Mouse (Mus musculus): ENCODE measurements around the gene Itga7. TPM values are rescaled to one million over a fixed set of nuclear protein-coding genes. Genes with fewer than 3 reads are reported as not detected.

The Itga7 gene
- polyA plus RNA-seq, 1 experiment = 14.6 TPM

DNA sequence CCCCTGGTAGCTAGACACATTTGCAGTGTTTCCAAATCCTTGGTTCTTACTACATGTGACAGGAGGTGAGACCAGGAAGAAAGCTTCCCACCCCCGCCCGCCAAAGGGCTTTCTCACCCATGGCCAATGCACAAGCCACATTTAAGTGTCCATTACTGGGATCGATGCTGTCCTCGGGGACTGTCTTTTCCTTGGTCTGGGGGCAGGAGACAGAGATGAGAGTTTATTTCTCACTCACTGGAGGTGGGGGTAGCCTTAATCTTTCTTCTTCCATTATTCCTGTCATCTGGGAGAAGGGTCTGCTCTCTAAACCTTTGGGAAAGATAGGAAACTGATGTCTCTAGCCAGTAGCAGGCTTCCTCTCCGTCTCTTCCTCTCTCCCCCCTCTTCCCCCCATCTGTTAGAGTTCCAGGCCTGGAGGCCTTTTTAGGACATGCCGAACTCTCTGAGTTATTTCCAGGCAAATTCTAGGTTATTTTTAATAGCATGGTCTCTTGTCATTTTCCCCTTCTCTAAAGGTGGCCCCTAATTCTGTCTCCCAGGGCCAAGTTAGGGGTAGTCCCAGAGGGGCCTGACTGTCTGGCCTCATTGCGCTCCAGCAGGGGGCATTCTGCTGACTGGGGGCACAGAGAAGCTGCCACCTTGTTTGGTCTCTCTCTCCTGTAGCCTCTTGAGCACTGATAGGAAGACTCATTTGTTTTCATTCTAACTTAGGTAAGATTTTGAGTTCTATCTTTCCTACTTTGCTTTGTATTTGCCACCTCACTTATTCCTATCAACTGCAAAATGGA, 1.6 kb downstream of the Itga7 start:
- no peak for TF ChIP-seq POLR2A (IDR thresholded peaks at IDR 0.05; ENCODE audit: low read depth, low read length)
- no peak for TF ChIP-seq CTCF (conservative IDR thresholded peaks at IDR 0.05; ENCODE audit: insufficient read depth, insufficient read length, low read depth, low read length)
- Histone ChIP-seq H3K4me1 (ENCODE audit: control insufficient read depth, insufficient read depth, low read length) (peaks cover 14% of the 10 kb centered on the region), H3K27me3 (replicated peaks; ENCODE audit: control insufficient read depth, insufficient read depth, low read length) (no peaks in the 10 kb centered on the region), H3K36me3 (ENCODE audit: control insufficient read depth, insufficient read depth, low read length) (no peaks in the 10 kb centered on the region), H3K4me3 (ENCODE audit: insufficient read depth, low read depth, low read length) (no peak overlapping the region), H3K27ac (ENCODE audit: insufficient read depth, low read depth, low read length) (no peak overlapping the region)
- 72% methylated on average over 7 of the region's 7 CpGs for WGBS
- DNase-seq = no peak

DNA sequence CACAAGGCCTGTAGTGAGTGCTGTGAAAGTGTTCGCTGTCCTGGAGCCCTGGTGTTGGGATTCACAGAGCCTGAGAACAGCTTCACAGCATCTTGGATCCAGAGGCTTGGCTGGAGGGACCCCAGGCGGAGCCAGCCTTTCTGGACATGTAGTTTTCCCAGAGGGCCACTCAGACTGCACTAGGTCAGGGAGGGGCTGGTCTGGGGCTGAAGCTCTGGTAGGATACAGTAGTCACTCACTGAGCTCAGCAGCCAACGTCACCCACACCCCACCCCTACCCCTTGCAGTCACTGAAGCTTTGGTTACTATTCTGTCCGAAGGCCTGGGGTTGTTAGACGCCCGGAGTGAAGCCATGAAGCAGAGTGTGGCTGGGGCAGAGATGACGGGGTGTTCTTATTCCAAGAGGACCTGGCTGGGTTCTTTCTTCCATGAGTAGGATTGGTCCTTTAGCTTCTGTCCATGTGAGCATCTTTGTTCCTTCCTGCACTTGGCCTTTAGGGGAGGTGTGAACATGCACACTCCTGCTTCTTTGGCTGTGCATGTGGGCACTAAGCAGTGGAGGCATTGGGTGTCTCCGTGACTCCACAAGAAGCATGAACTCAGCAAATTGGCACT, 2.3 kb downstream of the Itga7 start:
- Histone ChIP-seq H3K27me3 (replicated peaks; ENCODE audit: control insufficient read depth, insufficient read depth, low read length) (no peaks in the 10 kb centered on the region), H3K27ac (ENCODE audit: insufficient read depth, low read depth, low read length) (no peak overlapping the region), H3K36me3 (ENCODE audit: control insufficient read depth, insufficient read depth, low read length) (no peaks in the 10 kb centered on the region), H3K4me3 (ENCODE audit: insufficient read depth, low read depth, low read length) (no peak overlapping the region), H3K4me1 (ENCODE audit: control insufficient read depth, insufficient read depth, low read length) (peaks cover 14% of the 10 kb centered on the region)
- no peak for TF ChIP-seq CTCF (conservative IDR thresholded peaks at IDR 0.05; ENCODE audit: insufficient read depth, insufficient read length, low read depth, low read length)
- no peak for TF ChIP-seq POLR2A (IDR thresholded peaks at IDR 0.05; ENCODE audit: low read depth, low read length)
- DNase-seq = no peak
- WGBS = 82% methylated on average over 8 of the region's 8 CpGs

DNA sequence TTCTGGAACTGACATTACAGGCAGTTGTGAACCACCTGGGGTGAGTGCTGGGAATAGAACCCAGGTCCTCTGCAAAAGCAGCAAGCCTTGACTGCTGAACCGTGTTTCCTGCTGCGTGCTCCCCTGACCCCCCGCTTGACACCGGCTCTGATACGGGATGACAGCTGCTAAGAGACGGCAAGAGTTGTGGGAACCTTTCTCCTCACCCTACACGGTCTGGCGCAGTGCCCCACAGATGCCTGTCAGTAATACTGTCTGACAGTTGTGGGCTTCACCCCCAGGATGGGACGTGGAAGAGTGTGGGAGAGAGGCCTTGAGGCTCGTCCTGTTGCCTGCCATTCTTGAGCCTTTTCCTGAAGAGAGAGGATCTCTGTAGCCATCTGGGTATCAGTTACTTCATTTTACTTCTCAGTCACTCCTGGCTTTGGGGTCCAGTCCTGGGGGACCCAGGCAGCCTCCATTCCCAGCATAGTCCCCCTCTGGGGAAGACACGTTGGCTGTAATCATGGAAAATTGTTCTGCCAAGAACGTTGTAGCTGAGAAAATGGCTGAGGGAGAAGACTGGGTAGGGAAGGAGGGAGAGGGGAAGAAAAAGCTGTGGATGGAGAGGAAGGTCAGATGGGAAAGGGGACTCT, 4.3 kb downstream of the Itga7 start:
- H3K36me3 ChIP-seq (ENCODE audit: control insufficient read depth, insufficient read depth, low read length) = no peaks in the 10 kb centered on the region
- no peaks in the 10 kb centered on the region for H3K27me3 ChIP-seq (replicated peaks; ENCODE audit: control insufficient read depth, insufficient read depth, low read length)
- no peak overlapping the region for H3K4me3 ChIP-seq (ENCODE audit: insufficient read depth, low read depth, low read length)
- 70% methylated on average over 12 of the region's 12 CpGs for WGBS
- H3K27ac ChIP-seq (ENCODE audit: insufficient read depth, low read depth, low read length) = no peak overlapping the region
- TF ChIP-seq POLR2A (IDR thresholded peaks at IDR 0.05; ENCODE audit: low read depth, low read length) (no peak), CTCF (conservative IDR thresholded peaks at IDR 0.05; ENCODE audit: insufficient read depth, insufficient read length, low read depth, low read length) (no peak)
- peaks cover 14% of the 10 kb centered on the region for H3K4me1 ChIP-seq (ENCODE audit: control insufficient read depth, insufficient read depth, low read length)
- no peak for DNase-seq

DNA sequence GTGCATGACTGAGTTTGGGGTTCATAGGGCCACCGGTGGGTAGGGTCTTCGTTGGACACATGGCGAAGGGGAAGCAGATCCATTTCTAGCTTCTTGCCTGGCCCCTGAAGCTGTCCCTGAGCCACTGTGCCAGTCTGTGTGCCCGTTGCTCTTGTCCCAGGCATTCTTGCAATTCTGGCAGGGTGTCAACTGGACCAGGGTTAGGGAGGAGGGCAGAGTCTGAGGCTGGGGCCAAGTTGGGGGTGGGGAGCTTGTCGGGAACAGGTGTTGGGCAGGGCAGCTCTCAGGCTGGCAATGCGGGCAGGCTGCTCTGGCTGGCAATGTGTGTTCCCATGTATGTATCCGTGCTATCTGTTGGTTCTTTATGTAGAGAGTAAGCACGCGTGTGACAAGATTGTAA, 4.8 kb downstream of the Itga7 start:
- Histone ChIP-seq H3K27me3 (replicated peaks; ENCODE audit: control insufficient read depth, insufficient read depth, low read length) (no peaks in the 10 kb centered on the region), H3K4me3 (ENCODE audit: insufficient read depth, low read depth, low read length) (no peak overlapping the region), H3K27ac (ENCODE audit: insufficient read depth, low read depth, low read length) (no peak overlapping the region), H3K4me1 (ENCODE audit: control insufficient read depth, insufficient read depth, low read length) (peaks cover 14% of the 10 kb centered on the region), H3K36me3 (ENCODE audit: control insufficient read depth, insufficient read depth, low read length) (no peaks in the 10 kb centered on the region)
- 47% methylated on average over 9 of the region's 9 CpGs for WGBS
- DNase-seq = peak; percentile 96
- TF ChIP-seq CTCF (conservative IDR thresholded peaks at IDR 0.05; ENCODE audit: insufficient read depth, insufficient read length, low read depth, low read length) = no peak
- no peak for TF ChIP-seq POLR2A (IDR thresholded peaks at IDR 0.05; ENCODE audit: low read depth, low read length)

DNA sequence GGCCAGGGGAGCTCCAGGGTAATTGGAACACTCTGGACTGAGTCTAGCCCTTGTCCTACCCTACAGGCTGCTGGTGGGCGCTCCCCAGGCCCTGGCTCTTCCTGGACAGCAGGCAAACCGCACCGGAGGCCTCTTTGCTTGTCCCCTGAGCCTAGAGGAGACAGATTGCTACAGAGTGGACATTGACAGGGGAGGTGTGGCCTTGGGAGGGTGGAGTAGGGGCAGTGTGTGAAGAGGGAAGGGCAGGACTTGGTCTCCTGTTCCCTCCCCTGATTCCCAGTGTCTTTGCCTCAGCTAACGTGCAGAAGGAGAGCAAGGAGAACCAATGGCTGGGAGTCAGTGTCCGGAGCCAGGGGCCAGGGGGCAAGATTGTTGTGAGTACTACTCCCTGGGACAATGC, 5.4 kb downstream of the Itga7 start:
- H3K4me1 ChIP-seq (ENCODE audit: control insufficient read depth, insufficient read depth, low read length) = peaks cover 14% of the 10 kb centered on the region
- no peaks in the 10 kb centered on the region for H3K36me3 ChIP-seq (ENCODE audit: control insufficient read depth, insufficient read depth, low read length)
- H3K27me3 ChIP-seq (replicated peaks; ENCODE audit: control insufficient read depth, insufficient read depth, low read length) = no peaks in the 10 kb centered on the region
- peak; percentile 76 for DNase-seq
- H3K4me3 ChIP-seq (ENCODE audit: insufficient read depth, low read depth, low read length) = no peak overlapping the region
- TF ChIP-seq CTCF (conservative IDR thresholded peaks at IDR 0.05; ENCODE audit: insufficient read depth, insufficient read length, low read depth, low read length) (no peak), POLR2A (IDR thresholded peaks at IDR 0.05; ENCODE audit: low read depth, low read length) (no peak)
- WGBS = 38% methylated on average over 5 of the region's 5 CpGs
- H3K27ac ChIP-seq (ENCODE audit: insufficient read depth, low read depth, low read length) = peak overlapping the region; percentile 26; the same call in 1 of the 2 replicates

DNA sequence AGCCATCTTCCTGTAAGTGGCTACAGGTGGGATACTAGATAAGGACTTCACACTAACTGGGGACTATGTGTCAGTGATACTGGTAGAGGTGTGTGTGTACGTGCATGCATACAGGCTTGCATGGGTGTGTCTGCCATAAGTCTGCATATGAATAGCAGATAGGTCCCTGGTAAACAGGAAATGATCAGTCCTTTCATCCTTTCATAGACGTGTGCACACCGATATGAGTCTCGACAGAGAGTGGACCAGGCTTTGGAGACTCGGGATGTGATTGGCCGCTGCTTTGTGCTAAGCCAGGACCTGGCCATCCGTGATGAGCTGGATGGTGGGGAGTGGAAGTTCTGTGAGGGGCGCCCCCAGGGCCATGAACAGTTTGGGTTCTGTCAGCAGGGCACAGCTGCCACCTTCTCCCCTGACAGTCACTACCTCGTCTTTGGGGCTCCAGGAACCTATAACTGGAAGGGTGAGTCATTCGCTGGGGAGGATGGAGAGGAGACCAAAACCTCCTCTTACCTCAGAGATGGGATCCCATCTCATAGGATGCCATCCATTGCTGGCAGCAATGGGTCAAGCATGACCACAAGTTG, 7.0 kb downstream of the Itga7 start:
- Histone ChIP-seq H3K27ac (ENCODE audit: insufficient read depth, low read depth, low read length) (no peak overlapping the region), H3K4me3 (ENCODE audit: insufficient read depth, low read depth, low read length) (no peak overlapping the region), H3K4me1 (ENCODE audit: control insufficient read depth, insufficient read depth, low read length) (peaks cover 9% of the 10 kb centered on the region; the same call in 1 of the 2 replicates), H3K27me3 (replicated peaks; ENCODE audit: control insufficient read depth, insufficient read depth, low read length) (no peaks in the 10 kb centered on the region), H3K36me3 (ENCODE audit: control insufficient read depth, insufficient read depth, low read length) (no peaks in the 10 kb centered on the region)
- 89% methylated on average over 10 of the region's 10 CpGs for WGBS
- DNase-seq = no peak
- TF ChIP-seq CTCF (conservative IDR thresholded peaks at IDR 0.05; ENCODE audit: insufficient read depth, insufficient read length, low read depth, low read length) (no peak), POLR2A (IDR thresholded peaks at IDR 0.05; ENCODE audit: low read depth, low read length) (no peak)

DNA sequence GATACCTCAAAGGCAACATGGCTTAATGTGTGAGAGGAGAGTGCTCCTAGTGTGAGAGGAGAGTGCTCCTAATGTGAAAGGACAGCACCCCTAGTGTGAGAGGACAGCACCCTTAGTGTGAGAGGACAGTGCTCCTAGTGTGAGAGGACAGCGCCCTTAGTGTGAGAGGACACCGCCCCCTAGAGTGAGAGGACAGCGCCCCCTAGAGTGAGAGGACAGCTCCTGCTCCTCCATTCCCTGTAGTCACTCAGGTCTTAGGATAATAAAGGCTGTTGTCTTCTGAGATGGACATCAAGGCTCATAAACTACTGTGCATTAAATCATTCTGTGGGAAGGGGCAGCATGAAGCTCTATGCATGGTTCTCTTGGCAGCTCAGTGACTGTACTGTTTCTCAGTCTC, 12.1 kb downstream of the Itga7 start:
- TF ChIP-seq CTCF (conservative IDR thresholded peaks at IDR 0.05; ENCODE audit: insufficient read depth, insufficient read length, low read depth, low read length) (peak; percentile 98), POLR2A (IDR thresholded peaks at IDR 0.05; ENCODE audit: low read depth, low read length) (no peak)
- Histone ChIP-seq H3K4me1 (ENCODE audit: control insufficient read depth, insufficient read depth, low read length) (no peaks in the 10 kb centered on the region), H3K27ac (ENCODE audit: insufficient read depth, low read depth, low read length) (no peak overlapping the region)

More for the DNA sequence above, 12.1 kb downstream of the Itga7 start:
- H3K4me3 ChIP-seq (ENCODE audit: insufficient read depth, low read depth, low read length) = no peak overlapping the region
- no peaks in the 10 kb centered on the region for H3K27me3 ChIP-seq (replicated peaks; ENCODE audit: control insufficient read depth, insufficient read depth, low read length)
- no peaks in the 10 kb centered on the region for H3K36me3 ChIP-seq (ENCODE audit: control insufficient read depth, insufficient read depth, low read length)
- peak; percentile 69 for DNase-seq
- 27% methylated on average over 3 of the region's 3 CpGs for WGBS

All from kidney, adult 2 months (tissue).